Comparison of ENCODE assay signal across 25 mouse cellular contexts in the genomic region with DNA sequence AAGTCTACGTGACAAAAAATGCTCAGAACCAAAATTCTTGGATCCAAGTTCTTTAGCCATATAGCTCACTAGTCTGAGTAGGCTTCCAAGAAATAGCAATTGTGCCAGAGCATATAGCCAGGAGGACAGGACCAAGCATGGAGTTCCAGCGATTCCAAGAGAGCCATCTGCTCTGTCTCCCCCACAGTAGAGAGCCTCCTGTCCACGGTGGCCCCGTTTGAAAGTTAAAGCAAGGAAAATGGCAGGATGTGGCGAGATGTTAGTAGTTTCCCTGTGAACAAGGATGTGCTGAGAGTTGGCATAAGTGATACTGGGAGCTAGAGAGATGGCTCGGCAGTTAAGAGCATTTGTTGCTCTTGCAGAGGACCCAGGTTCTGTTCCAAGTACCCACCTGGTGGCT. TPM values are rescaled to one million over a fixed set of nuclear protein-coding genes. Genes with fewer than 3 reads are reported as not detected.
DNase-seq lines count a peak whose midpoint lies in the region; ATAC-seq and TF ChIP-seq lines count a peak whose summit lies in the region.
"Had no signal": no experiment of that assay in that cellular context is flagged by ENCODE, and none has a peak within 500 bp of the region (broad histone marks: within the 10 kb centered on the region; RNA-seq: fewer than 3 reads in every experiment).

No protein-coding gene starts in this region.

- H3K4me1 ChIP-seq in heart, embryonic 10.5 days: peaks cover 17% of the 10 kb centered on the region
- H3K4me1 ChIP-seq in liver, embryonic 14.5 days (replicated peaks; ENCODE audit: control insufficient read depth in 2 of 2, insufficient read depth in 2 of 2, low read length in 1 of 2): peaks cover 66 to 81% of the 10 kb centered on the region in 2 experiments

- ATAC-seq in liver, embryonic 14.5 days (ENCODE audit: insufficient read depth): no peak
- ATAC-seq: forebrain, embryonic 16.5 days; hindbrain, postnatal 0 days had no signal

- no peak for TF ChIP-seq EP300 in liver, embryonic 14.5 days (IDR thresholded peaks at IDR 0.05; ENCODE audit: low read depth)

- TF ChIP-seq CTCF in liver, embryonic 14.5 days (IDR thresholded peaks at IDR 0.05; ENCODE audit: low read depth): no peak

- no peak overlapping the region for H3K9ac ChIP-seq in liver, embryonic 14.5 days (replicated peaks)
- H3K9ac ChIP-seq: embryonic facial prominence, embryonic 13.5 days; heart, embryonic 12.5 days; hindbrain, embryonic 12.5 days had no signal

- H3K27me3 ChIP-seq in heart, embryonic 10.5 days (ENCODE audit: insufficient read depth, poor library complexity, severe bottlenecking): no peaks in the 10 kb centered on the region
- no peaks in the 10 kb centered on the region for H3K27me3 ChIP-seq in liver, embryonic 14.5 days (ENCODE audit: control insufficient read depth, insufficient read depth, low read length)
- H3K27me3 ChIP-seq: embryonic facial prominence, embryonic 13.5 days; heart, embryonic 12.5 days; hindbrain, embryonic 12.5 days had no signal

- H3K27ac ChIP-seq in heart, embryonic 10.5 days: peak overlapping the region; percentile 67; the same call in 1 of the 2 replicates
- peak overlapping the region; percentile 94 for H3K27ac ChIP-seq in liver, embryonic 14.5 days
- H3K27ac ChIP-seq: embryonic facial prominence, embryonic 13.5 days; gastrocnemius, adult 2 months; hindbrain, embryonic 12.5 days; hindbrain, postnatal 0 days had no signal

- H3K4me3 ChIP-seq in heart, embryonic 10.5 days: no peak overlapping the region
- H3K4me3 ChIP-seq in liver, embryonic 14.5 days (ENCODE audit: insufficient read depth in 1 of 2, low read depth in 2 of 2, low read length in 2 of 2): no peak overlapping the region
- H3K4me3 ChIP-seq: embryonic facial prominence, embryonic 13.5 days; gastrocnemius, adult 2 months; heart, embryonic 12.5 days; hindbrain, embryonic 12.5 days had no signal

- no peak for DNase-seq in heart, embryonic 10.5 days (ENCODE audit: low spot score)
- no peak for DNase-seq in heart, postnatal 4 days
- DNase-seq in right cerebral cortex, adult 18-20 months: peak; percentile 6
- DNase-seq in right cerebral cortex, postnatal 4 days: no peak
- no peak for DNase-seq in liver, embryonic 14.5 days (ENCODE audit: low read depth in 3 of 3, low spot score in 3 of 3)
- DNase-seq in spleen, adult 12 weeks (ENCODE audit: low spot score): no peak
- no peak for DNase-seq in gastrocnemius, adult 8-10 months (ENCODE audit: low spot score in 2 of 2)
- DNase-seq: adrenal gland, postnatal 10 days; cerebellum, adult 11-12 months; cerebellum, adult 9-10 months; cerebellum, postnatal 25 days; gastrocnemius, adult 2 months; gastrocnemius, postnatal 36 days; heart, adult 18-20 months; kidney, adult 11 months had no signal

- H3K9me3 ChIP-seq in heart, embryonic 10.5 days: no peaks in the 10 kb centered on the region
- no peaks in the 10 kb centered on the region for H3K9me3 ChIP-seq in liver, embryonic 14.5 days (ENCODE audit: control insufficient read depth, low read length)
- H3K9me3 ChIP-seq: embryonic facial prominence, embryonic 13.5 days; heart, embryonic 12.5 days; hindbrain, embryonic 12.5 days had no signal

- no peaks in the 10 kb centered on the region for H3K36me3 ChIP-seq in heart, embryonic 10.5 days
- no peaks in the 10 kb centered on the region for H3K36me3 ChIP-seq in liver, embryonic 14.5 days (replicated peaks; ENCODE audit: control insufficient read depth, insufficient read depth, low read depth)
- H3K36me3 ChIP-seq: embryonic facial prominence, embryonic 13.5 days; heart, embryonic 12.5 days; hindbrain, embryonic 12.5 days had no signal

- H3K4me2 ChIP-seq in liver, embryonic 14.5 days (ENCODE audit: low read depth): no peak overlapping the region
- H3K4me2 ChIP-seq: embryonic facial prominence, embryonic 13.5 days; heart, embryonic 12.5 days; hindbrain, embryonic 12.5 days had no signal

- 71% methylated on average over 6 of the region's 6 CpGs for WGBS in heart, embryonic 10.5 days
- WGBS in liver, embryonic 14.5 days (ENCODE audit: insufficient replicate concordance): 60% methylated on average over 6 of the region's 6 CpGs

RNA-seq across cellular contexts. Expression of gene Asb17, which starts 42.5 kb away (rescaled TPM):
- 1.0 and 2.0 TPM in 2 replicates for polyA plus RNA-seq in heart, embryonic 10.5 days (2016; fragmentation: Nextera tagmentation; extraction: Ambion mirVana)
- total RNA-seq in heart, postnatal 4 days (2021): not detected
- 0.88 and 1.4 TPM in 2 replicates for polyA plus RNA-seq in liver, embryonic 14.5 days (2012; rRNA removed)
- 3.9 and 5.8 TPM in 2 replicates for polyA plus RNA-seq in liver, embryonic 14.5 days (2014; fragmentation: Nextera tagmentation; extraction: Ambion mirVana)
- total RNA-seq in gastrocnemius, adult 8-10 months (2022): under 1 TPM in 2 of 4 experiments, not detected in 2; 0.22 to 0.31 TPM
- total RNA-seq: adrenal gland, postnatal 10 days; adrenal gland, postnatal 4 days; ES-E14; gastrocnemius, postnatal 36 days; heart, adult 18-20 months; heart, postnatal 25 days; hindbrain, postnatal 0 days had no signal
- polyA plus RNA-seq: cortical plate, adult 2 months; forebrain, embryonic 16.5 days; hindbrain, postnatal 0 days; intestine, embryonic 14.5 days had no signal
